Mouse (Mus musculus): Measurements from ENCODE around the gene Mapk8ip2. TPM values are rescaled to one million over a fixed set of nuclear protein-coding genes. Genes with fewer than 3 reads are reported as not detected.

Gene Mapk8ip2
- polyA plus RNA-seq, 1 experiment from 2014 or later, result 2.1 TPM

DNA sequence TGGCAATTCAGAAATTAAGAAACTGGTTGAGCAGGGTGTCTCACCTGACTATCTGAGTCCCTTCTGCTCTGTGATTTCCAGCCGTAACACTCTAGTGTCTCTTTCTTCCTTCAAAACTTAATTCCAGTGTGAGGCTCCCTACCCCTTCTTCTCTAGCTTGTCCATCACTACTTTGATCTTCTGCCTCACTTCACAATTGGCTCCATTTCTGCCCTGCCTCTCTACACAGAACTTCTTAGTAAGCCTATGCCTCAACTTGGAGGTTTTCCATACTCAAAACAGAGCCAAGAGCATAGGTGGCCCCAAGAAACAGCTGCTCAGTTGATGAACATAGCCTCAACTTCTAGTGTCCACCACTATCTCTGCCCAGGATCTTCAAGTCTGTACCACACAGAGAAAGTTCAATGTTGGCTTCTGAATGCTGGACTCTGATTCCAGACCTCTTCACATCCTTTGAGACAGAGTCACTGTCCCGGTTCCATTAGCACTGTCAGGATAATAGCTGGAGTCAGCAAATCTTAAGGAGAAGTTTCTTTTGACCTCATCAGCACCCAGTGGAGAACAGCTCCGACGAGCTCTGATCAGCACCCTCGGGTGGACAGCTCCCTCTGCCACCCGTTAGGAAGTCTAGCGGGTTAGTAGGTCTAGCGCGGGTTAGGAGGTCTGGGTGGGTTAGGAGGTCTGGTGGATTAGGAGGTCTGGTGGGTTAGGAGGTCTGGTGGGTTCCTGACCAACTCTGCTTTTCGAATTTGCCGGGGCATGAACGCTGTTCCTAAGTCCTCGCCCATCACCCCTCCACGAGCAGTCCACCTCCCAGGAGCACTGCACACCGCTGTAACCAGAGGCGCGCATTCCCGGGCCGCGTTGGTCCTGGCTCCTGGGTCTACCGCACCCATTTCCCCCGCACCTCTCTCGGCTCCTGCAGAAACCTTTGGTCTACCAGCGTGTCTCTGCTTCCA is 528 bp upstream of the Mapk8ip2 start:
- ATAC-seq (ENCODE audit: insufficient number of reproducible peaks, insufficient read depth, low FRiP score, low TSS enrichment, low read depth), result no peak; the same call in 1 of the 2 replicates
- WGBS, result 4% methylated on average over 24 of the region's 24 CpGs
- Histone ChIP-seq H3K27me3 (peaks cover 57% of the 10 kb centered on the region), H3K4me3 (replicated peaks) (peak overlapping the region; percentile 56), H3K36me3 (no peaks in the 10 kb centered on the region), H3K4me2 (peak overlapping the region; percentile 96), H3K27ac (no peak overlapping the region), H3K9ac (replicated peaks) (no peak overlapping the region), H3K4me1 (replicated peaks) (peaks cover 14% of the 10 kb centered on the region), H3K9me3 (no peaks in the 10 kb centered on the region)

DNA sequence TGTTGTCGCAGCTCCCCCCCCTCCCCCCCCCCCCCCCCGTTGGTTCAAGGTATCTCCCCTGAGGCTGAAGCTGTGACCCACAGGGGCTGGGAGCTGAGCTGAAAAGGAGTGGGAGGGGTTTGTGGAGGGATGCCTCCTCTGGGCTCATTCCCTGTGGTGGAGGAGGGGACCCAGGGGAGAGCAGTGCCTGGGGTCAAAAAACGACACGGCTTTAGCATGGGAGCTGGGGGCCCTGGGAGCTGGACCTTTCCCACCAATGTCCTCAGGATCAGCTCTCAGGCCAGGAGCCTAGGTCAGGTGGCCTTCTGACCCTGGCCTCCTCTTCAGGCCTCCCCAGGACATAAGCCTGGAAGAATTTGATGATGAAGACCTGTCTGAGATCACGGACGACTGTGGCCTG is 1.1 kb downstream of the Mapk8ip2 start:
- peaks cover 14% of the 10 kb centered on the region for H3K4me1 ChIP-seq (replicated peaks)
- no peak overlapping the region for H3K9ac ChIP-seq (replicated peaks)
- H3K36me3 ChIP-seq, result no peaks in the 10 kb centered on the region
- peak overlapping the region; percentile 56; the same call in 1 of the 2 replicates for H3K4me3 ChIP-seq (replicated peaks)
- H3K27ac ChIP-seq, result no peak overlapping the region
- no peak for ATAC-seq (ENCODE audit: insufficient number of reproducible peaks, insufficient read depth, low FRiP score, low TSS enrichment, low read depth)
- peaks cover 57% of the 10 kb centered on the region for H3K27me3 ChIP-seq
- H3K4me2 ChIP-seq, result peak overlapping the region; percentile 96
- H3K9me3 ChIP-seq, result no peaks in the 10 kb centered on the region
- WGBS, result 22% methylated on average over 4 of the region's 6 CpGs

DNA sequence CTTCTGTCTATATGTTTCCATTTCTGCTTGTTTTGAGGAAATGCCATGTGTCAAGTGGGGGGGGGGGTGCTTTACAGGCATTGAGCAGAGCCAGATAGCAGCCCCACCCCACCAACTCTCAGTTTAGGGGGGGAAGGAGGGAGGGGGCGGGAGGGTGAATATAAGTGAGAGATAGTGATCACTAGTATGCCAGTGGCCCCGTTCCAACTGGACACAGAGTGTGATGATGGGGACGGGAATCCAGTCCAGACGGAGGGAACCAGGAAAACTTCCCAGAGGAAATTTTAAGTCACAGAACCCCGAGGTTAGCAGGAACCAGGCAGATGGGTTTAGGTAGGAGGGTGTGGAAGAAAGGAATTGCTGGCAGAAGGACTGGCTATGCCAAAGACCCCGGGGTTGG is 1.9 kb downstream of the Mapk8ip2 start:
- 81% methylated on average over 6 of the region's 6 CpGs for WGBS
- Histone ChIP-seq H3K4me2 (no peak overlapping the region), H3K9ac (replicated peaks) (no peak overlapping the region), H3K9me3 (no peaks in the 10 kb centered on the region), H3K27ac (no peak overlapping the region), H3K4me1 (replicated peaks) (peaks cover 14% of the 10 kb centered on the region), H3K36me3 (no peaks in the 10 kb centered on the region), H3K4me3 (replicated peaks) (no peak overlapping the region), H3K27me3 (peaks cover 57% of the 10 kb centered on the region)
- no peak for ATAC-seq (ENCODE audit: insufficient number of reproducible peaks, insufficient read depth, low FRiP score, low TSS enrichment, low read depth)

DNA sequence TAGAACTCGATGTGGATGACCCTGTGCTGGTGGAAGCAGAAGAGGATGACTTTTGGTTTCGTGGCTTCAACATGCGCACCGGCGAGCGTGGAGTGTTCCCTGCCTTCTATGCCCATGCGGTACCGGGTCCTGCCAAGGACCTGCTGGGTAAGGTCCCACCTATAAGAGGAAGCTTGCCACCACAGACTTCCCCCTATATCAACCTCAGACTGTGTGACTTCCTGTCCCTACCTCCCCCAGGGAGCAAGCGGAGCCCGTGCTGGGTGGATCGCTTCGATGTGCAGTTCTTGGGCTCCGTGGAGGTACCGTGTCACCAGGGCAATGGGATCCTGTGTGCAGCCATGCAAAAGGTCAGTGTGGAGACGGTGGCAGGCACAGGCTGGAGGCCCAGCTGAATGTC is 5.2 kb downstream of the Mapk8ip2 start:
- H3K9ac ChIP-seq (replicated peaks), result no peak overlapping the region
- peaks cover 39% of the 10 kb centered on the region for H3K27me3 ChIP-seq
- H3K4me3 ChIP-seq (replicated peaks), result no peak overlapping the region
- H3K27ac ChIP-seq, result no peak overlapping the region
- H3K36me3 ChIP-seq, result no peaks in the 10 kb centered on the region
- peaks cover 8% of the 10 kb centered on the region for H3K4me1 ChIP-seq (replicated peaks)
- 94% methylated on average over 15 of the region's 15 CpGs for WGBS
- H3K4me2 ChIP-seq, result no peak overlapping the region
- ATAC-seq (ENCODE audit: insufficient number of reproducible peaks, insufficient read depth, low FRiP score, low TSS enrichment, low read depth), result no peak
- no peaks in the 10 kb centered on the region for H3K9me3 ChIP-seq

DNA sequence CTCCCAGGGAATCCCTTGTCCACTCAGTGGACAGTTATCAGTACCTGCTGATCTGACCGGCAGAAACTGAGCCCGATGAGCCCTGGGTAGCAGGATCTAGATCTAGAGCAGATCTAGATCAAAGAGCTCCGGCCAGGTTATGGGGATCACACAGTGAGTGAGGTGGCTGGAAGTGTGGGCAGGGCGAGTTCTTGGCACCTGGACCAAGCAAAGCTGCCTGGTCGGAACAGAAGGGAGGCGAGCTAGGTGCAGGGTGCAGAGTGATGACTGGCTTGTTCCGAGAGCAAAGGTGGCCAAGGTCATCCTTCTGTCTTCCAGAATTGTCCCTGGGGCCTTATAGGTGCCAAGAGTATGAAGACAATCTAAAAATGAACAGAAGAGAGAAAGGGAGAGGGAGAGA is 6.1 kb downstream of the Mapk8ip2 start:
- Histone ChIP-seq H3K9me3 (no peaks in the 10 kb centered on the region), H3K4me1 (replicated peaks) (no peaks in the 10 kb centered on the region), H3K9ac (replicated peaks) (no peak overlapping the region), H3K36me3 (no peaks in the 10 kb centered on the region), H3K4me2 (no peak overlapping the region), H3K27me3 (peaks cover 30% of the 10 kb centered on the region), H3K27ac (no peak overlapping the region), H3K4me3 (replicated peaks) (no peak overlapping the region)
- 82% methylated on average over 7 of the region's 7 CpGs for WGBS
- ATAC-seq (ENCODE audit: insufficient number of reproducible peaks, insufficient read depth, low FRiP score, low TSS enrichment, low read depth), result no peak

DNA sequence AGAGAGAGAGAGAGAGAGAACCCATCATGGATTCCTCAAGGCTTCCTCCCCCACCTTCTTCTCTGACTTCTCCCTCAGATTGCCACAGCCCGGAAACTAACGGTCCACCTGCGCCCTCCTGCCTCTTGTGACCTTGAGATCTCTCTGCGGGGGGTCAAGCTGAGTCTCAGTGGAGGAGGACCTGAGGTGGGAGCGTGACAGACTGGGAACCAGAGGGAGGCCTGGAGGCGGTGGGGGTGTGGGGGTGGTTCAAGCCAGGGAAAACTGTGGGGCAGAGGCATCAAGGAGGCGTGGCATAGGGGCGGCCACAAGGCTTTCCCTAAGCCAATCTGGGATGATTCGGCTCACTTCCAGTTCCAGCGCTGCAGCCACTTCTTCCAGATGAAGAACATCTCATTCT is 6.6 kb downstream of the Mapk8ip2 start:
- H3K27me3 ChIP-seq, result peaks cover 26% of the 10 kb centered on the region

DNA sequence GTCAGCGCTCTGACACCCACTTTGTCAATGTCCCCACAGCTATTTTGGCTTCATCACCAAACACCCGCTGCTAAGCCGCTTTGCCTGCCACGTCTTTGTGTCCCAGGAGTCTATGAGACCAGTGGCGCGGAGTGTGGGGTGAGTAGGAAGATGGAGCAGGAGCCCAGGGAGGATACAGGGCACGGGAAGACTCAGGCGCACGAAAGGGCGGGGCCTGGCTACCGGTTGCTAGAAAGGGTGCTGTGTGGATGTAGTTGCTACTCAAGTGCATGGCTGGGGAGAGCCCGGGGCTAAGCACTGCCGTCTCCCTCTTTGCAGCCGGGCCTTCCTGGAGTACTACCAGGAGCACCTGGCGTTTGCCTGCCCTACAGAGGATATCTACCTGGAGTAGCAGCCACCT is 7.6 kb downstream of the Mapk8ip2 start:
- H3K27me3 ChIP-seq, result peaks cover 17% of the 10 kb centered on the region; the same call in 1 of the 2 replicates
- H3K4me1 ChIP-seq (replicated peaks), result no peaks in the 10 kb centered on the region
- H3K4me2 ChIP-seq, result no peak overlapping the region
- H3K36me3 ChIP-seq, result no peaks in the 10 kb centered on the region
- H3K9me3 ChIP-seq, result no peaks in the 10 kb centered on the region
- H3K27ac ChIP-seq, result no peak overlapping the region
- no peak overlapping the region for H3K4me3 ChIP-seq (replicated peaks)
- ATAC-seq (ENCODE audit: insufficient number of reproducible peaks, insufficient read depth, low FRiP score, low TSS enrichment, low read depth), result no peak
- no peak overlapping the region for H3K9ac ChIP-seq (replicated peaks)
- WGBS, result 82% methylated on average over 15 of the region's 15 CpGs

More for the DNA sequence above, 6.6 kb downstream of the Mapk8ip2 start:
- no peak for ATAC-seq (ENCODE audit: insufficient number of reproducible peaks, insufficient read depth, low FRiP score, low TSS enrichment, low read depth)
- Histone ChIP-seq H3K9me3 (no peaks in the 10 kb centered on the region), H3K4me3 (replicated peaks) (no peak overlapping the region), H3K36me3 (no peaks in the 10 kb centered on the region), H3K27ac (no peak overlapping the region), H3K9ac (replicated peaks) (no peak overlapping the region), H3K4me1 (replicated peaks) (no peaks in the 10 kb centered on the region), H3K4me2 (no peak overlapping the region)
- 67% methylated on average over 10 of the region's 10 CpGs for WGBS

DNA sequence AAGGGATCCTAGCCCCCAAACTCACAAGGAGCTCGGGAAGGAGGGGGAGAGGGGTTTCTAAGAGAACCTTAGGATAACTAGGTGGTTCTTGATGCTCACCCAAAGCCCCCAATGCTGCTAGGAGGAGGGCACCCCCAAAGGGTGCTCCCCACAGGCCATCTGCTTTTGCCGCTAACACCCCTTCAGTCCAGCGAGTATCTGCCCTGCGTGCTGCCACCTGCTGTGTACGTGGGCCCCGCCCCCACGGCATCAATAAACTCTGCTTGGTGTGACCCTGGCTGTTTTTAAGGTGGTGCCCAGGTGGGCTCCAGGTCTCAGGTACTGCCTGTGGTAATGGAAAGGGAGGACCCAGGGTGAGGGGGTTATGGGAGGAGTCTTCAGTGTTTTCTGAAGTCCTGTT is 8.5 kb downstream of the Mapk8ip2 start:
- 73% methylated on average over 7 of the region's 7 CpGs for WGBS

DNA sequence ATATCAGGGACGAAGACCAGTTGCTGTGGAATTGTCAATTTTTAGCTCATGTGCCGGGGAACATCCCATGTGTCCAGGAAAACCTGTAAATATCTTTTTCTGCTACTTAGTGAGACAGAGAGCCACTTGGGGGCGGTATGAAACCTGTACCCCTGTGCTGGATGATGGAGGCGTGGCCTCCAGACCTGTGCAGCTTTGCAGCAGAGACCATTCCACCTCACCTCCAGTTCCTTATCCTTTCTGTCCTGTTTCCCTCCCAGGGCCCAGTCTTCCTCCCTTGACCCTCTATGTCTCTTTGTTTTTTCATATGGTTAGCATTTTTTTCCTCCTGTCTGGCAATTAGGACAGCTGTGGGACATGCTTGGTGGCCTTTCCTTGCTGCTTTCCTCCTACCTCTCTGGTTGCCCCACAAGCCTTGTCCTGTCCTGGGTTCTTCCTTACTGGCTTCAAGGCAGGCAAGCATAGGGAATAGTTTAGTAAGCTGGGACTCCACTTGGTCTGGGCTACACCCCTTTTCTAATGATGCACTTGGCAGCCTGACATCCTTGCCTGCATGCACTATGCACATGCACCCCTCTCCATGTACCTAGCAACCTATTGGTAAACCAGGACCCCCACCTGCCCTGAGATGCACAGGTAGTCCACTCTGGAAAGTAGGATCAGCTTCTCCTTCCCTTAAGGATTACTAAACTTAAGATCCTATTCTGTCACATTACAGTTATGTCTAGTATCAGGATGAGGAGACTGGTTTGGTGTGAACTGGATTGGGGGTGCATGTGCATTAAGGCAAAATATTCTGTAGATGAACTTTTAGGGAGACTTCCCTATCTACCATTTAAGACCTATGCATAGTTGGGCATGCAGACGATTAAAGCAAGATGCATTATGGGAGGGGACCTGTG is 9.9 kb downstream of the Mapk8ip2 start:
- WGBS, result 54% methylated on average over 5 of the region's 5 CpGs
- no peaks in the 10 kb centered on the region for H3K27me3 ChIP-seq
- no peak overlapping the region for H3K4me2 ChIP-seq
- no peak for ATAC-seq (ENCODE audit: insufficient number of reproducible peaks, insufficient read depth, low FRiP score, low TSS enrichment, low read depth)
- no peaks in the 10 kb centered on the region for H3K36me3 ChIP-seq
- no peak overlapping the region for H3K9ac ChIP-seq (replicated peaks)
- H3K4me1 ChIP-seq (replicated peaks), result no peaks in the 10 kb centered on the region
- H3K4me3 ChIP-seq (replicated peaks), result no peak overlapping the region
- no peak overlapping the region for H3K27ac ChIP-seq
- H3K9me3 ChIP-seq, result no peaks in the 10 kb centered on the region

More for the DNA sequence above, 8.5 kb downstream of the Mapk8ip2 start:
- Histone ChIP-seq H3K9ac (replicated peaks) (no peak overlapping the region), H3K36me3 (no peaks in the 10 kb centered on the region), H3K4me1 (replicated peaks) (no peaks in the 10 kb centered on the region), H3K27me3 (peaks cover 9% of the 10 kb centered on the region; the same call in 1 of the 2 replicates), H3K27ac (no peak overlapping the region), H3K4me3 (replicated peaks) (no peak overlapping the region), H3K9me3 (no peaks in the 10 kb centered on the region), H3K4me2 (no peak overlapping the region)
- no peak for ATAC-seq (ENCODE audit: insufficient number of reproducible peaks, insufficient read depth, low FRiP score, low TSS enrichment, low read depth)

DNA sequence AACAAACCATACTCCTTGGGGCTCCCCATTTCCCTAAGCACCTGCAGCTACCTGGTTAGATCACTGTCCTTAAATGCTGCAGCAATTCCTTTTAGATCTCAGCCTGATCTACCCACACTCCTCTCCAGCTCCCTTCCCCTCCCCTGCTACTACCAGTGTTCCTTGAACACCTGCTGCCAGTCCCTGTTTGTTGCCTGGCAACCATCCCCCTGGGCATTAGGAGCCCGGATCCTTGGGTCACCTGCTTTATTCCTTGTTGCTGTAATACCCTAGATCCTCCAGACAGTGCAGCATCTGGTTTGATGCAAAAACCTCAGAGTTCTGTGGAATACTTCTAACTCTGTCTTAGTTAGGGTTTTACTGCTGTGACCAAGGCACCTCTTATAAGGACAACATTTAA is 11.3 kb downstream of the Mapk8ip2 start:
- H3K27me3 ChIP-seq, result no peaks in the 10 kb centered on the region
- no peaks in the 10 kb centered on the region for H3K9me3 ChIP-seq
- ATAC-seq (ENCODE audit: insufficient number of reproducible peaks, insufficient read depth, low FRiP score, low TSS enrichment, low read depth), result 0 out of 2 replicates have a peak, but pooled peaks have one; percentile 31
- no peak overlapping the region for H3K27ac ChIP-seq
- no peaks in the 10 kb centered on the region for H3K36me3 ChIP-seq
- H3K9ac ChIP-seq (replicated peaks), result no peak overlapping the region
- WGBS, result 10% methylated on average over 1 of the region's 1 CpGs
- H3K4me2 ChIP-seq, result no peak overlapping the region
- H3K4me1 ChIP-seq (replicated peaks), result no peaks in the 10 kb centered on the region
- H3K4me3 ChIP-seq (replicated peaks), result no peak overlapping the region

DNA sequence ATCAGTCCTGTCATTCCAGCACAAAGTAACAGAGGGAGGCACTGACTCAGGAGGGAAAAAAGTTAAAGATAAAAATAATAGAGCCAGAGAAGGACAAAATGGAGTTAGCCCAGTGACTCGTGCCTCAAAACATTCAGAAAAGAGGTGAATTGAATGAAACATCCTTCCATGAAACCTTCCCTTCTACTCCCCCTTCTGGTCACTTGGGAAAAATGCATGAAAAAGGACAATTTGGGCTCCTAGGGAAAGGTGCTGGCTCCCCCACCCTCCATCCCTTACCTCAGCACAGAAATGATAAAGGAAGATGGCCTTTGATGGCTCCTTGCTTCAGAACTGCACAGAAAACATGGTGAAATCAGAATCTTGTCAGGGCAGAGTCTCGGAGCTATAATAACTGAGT is 14.9 kb downstream of the Mapk8ip2 start:
- Histone ChIP-seq H3K4me2 (no peak overlapping the region), H3K27me3 (no peaks in the 10 kb centered on the region), H3K27ac (no peak overlapping the region), H3K4me3 (replicated peaks) (no peak overlapping the region), H3K9me3 (no peaks in the 10 kb centered on the region), H3K36me3 (no peaks in the 10 kb centered on the region), H3K9ac (replicated peaks) (no peak overlapping the region), H3K4me1 (replicated peaks) (no peaks in the 10 kb centered on the region)
- no peak for ATAC-seq (ENCODE audit: insufficient number of reproducible peaks, insufficient read depth, low FRiP score, low TSS enrichment, low read depth)
- 37% methylated on average over 2 of the region's 2 CpGs for WGBS
